Mouse (Mus musculus): ENCODE measurements around the gene Cblc.

Cblc gene

DNA sequence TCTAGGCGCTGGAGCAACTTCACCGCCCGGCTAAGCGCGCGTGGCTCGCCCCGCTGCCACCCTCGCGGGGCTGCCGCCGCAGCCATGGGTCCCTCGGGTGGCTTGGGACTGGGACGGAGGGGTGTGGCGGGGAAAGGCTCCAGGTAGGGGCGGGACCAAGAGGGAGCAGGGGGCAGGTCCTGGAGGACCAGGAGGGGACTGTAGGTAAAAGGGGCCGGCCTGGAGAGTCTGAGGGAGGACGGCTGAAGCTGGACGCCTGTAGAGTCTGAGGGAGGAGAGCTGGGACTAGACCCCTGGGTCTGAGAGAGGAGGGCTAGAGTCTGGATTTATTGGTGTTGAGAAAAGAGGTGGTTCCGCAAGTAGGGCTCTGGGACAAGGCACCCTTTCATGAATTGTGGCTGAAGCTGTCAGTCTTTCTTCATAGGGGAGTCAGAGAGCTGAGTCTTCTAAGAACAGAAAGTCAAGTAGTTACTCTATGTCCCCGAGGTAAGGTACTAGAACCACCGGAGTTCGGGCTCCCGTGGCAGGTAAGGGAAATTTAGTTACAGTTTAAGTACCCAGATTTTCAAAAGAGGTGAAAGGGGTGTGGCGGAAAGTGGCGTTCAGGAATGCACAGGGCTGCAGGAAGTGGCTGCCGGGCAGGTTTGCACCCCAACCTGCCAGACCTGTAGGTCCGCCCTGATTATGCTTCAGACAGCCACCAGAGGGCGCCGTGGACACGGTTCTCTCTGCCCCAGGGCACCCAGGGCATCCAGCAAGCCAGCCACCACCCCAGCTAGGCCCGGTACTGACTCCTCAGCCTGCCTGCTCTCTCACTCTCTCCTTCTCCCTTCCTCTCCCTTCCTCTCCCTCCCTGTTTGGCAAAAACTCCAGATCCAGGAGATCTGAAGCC lies at the start of gene Cblc:
TSS of gene Cblc (minus strand) at position 113 of the 892 bp plus-strand sequence.
- DNase-seq (ENCODE audit: extremely low read depth, insufficient read length, low spot score): peak; percentile 70

DNA sequence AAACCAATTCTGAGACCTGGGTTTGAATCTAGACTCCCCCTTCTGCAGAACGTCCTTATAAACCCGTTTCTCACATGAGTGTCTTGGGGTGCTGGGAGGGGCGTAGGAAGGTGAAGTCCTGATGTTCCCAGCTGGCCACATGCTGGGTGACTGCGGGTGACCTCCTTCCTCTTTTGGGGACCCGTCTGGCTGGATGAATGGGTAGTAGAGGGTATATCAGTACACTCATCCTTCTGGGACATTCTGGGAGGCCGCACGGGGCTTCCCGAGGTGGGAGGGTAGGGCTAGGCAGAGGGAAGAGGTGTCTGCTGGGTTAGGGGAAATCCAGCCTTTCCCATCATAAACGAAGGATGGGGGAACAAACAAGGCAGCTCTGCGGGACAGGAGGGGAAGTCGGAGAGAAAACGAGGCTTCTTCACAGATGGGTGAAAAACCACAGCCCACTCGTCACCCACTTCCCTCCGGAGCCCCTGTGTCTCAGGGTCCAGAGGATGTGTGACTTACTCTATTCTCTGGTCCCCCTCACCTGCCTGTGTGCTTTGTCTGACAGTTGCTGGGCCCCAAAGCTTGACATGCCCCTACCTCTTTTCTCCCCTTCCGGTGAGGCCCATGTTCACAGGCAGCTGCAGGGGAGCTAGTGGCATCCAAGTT lies 48.0 kb upstream of the Cblc start:
- no peak for DNase-seq (ENCODE audit: extremely low read depth, insufficient read length, low spot score)

DNA sequence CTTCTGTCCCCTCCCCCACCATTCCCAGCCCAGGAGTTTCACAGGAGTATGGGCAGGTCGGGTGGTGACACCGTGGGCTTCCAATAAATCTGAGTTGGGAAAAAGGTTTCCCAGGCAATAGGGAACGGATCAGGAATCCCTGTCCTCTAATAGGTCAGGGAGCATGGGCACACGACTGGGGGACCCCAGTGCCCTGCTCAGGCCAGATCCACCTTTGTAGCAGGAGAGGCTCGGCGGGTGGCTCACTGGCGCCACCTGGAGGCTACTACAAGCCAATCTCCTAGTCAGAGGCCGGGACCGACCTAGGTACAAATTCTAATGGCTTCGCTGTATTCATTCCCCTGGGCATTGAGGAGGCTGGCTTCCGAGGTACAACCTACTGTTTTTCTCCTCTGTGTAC lies 47.0 kb upstream of the Cblc start:
- no peak for DNase-seq (ENCODE audit: extremely low read depth, insufficient read length, low spot score)

DNA sequence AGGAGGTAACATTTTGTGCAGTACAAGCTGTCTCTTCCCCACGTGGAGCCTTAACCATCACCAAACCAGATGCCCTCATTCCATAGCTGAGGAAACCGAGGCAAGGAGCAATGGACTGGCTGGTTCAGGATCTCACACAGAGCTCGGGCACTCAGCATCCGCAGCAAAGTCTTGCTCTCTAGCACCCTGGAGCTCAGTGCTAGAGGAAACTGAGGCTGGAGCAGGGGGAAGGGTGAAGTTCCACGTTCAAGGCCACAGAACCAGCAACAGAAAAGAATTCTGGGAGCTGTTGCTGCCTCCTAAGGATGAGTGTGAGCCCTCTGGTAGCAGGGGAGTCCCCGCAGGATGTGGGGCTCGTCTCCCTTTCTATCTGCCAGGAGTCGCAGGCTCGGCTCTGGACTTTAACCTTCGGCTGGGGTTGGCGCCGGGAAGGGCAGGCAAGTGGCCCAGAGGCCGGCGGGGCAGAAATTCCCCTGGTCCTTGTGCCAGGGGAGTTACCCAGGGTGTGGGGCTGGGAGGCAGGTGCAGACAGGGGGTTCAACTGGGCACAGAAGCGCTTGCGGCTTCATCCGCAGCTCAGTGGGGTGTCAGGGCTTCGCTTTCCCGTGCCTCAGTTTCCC lies 46.4 kb upstream of the Cblc start:
- DNase-seq (ENCODE audit: extremely low read depth, insufficient read length, low spot score): no peak

DNA sequence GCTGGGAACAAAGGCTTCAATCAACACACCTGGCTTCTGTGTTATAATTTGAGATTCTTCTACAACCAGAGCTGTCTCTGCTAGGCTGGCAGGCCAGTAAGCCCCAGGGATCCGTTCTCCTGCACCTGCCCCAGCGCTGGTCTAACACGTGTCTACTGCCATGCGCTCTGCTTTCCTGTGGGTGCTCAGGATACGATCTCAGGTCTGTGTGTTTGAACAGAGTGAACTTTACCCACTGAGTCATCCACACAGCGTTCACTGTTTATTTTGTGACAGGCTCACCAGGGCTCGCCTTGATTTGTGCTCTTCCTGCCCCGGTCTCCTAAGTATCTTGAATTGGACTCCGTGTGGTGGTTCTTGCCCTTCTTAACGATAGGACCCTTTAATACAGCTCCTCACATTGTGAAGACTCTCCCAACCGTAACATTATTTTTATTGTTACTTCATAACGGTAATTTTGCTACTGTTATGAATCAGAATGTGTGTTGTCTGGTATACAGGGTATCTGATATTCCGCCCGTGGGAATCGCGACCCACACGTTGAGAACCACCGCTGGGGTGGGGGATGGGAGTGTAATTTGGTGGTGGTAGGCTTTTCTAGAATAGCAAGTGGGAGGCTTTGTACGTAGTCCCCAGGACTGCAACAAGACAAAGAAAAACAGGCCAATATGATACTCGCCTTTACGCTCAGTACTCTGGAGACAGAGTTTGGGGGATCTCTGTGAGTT lies 45.2 kb upstream of the Cblc start:
- no peak for DNase-seq (ENCODE audit: extremely low read depth, insufficient read length, low spot score)

DNA sequence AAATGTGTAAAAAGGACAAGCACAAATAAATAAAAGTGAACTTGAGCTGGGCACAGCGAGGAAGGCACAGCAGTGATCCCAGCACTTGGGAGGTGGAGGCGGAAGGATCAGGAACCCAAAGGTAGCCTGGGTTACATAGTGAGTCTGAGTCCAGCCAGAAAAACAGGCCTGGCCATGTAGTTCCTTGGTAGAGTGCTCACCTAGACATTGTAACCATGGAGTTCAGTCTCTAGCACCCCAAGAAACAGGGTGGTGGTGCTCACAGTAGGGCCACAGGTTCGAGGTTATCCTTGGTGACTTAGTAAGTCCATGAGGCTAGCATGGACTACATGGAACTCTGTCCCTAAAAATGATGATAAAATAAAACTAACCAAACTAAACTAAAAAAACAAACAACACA lies 44.3 kb upstream of the Cblc start:
- DNase-seq (ENCODE audit: extremely low read depth, insufficient read length, low spot score): no peak

DNA sequence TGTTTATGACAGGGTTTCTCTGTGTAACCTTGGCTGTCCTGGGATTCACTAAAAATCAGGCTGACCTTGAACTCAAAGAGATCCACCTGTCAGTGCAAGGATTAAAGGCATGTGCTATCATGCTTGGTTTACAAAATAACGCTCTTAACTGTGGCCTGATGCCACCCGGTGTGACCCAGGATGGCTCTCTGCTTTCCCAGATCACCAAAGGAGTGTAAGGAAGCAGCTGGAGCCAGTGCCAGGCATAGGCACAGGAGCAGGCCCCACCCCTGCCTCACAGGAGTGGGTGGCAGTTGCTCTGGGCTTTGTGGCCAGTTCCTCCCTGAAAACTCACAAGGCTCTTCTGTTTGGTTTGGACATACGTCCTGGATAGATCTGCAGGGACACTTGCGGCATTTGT lies 43.8 kb upstream of the Cblc start:
- DNase-seq (ENCODE audit: extremely low read depth, insufficient read length, low spot score): no peak

DNA sequence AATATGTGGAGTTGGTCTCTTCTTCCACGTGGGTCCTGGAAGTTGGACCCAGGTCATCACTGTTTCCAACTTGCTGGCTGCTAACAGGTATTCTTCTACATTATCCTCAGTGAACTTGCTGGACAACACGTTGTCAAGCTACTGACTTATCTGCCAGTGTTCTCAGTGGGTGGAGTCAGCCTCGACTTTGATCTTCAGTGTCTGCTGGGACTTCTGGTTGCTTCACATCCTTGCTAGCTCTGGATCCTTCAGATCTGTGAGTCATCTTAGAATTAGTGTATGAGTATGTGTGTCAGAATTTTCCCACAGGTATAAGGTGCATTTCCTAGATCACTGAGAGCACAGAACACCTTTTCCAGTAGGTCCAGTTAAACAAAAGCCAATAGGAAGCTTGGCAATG lies 40.2 kb upstream of the Cblc start:
- no peak for DNase-seq (ENCODE audit: extremely low read depth, insufficient read length, low spot score)

DNA sequence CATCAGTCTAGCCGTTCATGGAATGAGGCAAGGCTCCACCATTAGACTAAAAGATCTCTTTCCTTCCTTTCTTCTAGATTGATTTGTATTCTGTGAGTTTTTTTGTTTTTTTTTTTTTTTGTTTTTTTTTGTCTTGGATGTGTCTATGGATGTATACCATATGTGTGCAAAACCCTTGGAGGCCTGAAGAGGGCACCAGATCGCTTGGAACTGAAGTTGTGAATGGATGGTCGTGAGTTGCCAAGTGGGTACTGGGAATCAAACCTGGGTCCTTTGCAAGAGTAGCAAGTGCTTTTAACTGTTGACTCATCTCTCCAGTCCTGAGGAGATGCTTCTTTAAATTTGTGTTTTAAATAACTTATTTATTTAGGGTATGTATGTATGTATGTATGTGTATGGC lies 37.4 kb upstream of the Cblc start:
- no peak for DNase-seq (ENCODE audit: extremely low read depth, insufficient read length, low spot score)

DNA sequence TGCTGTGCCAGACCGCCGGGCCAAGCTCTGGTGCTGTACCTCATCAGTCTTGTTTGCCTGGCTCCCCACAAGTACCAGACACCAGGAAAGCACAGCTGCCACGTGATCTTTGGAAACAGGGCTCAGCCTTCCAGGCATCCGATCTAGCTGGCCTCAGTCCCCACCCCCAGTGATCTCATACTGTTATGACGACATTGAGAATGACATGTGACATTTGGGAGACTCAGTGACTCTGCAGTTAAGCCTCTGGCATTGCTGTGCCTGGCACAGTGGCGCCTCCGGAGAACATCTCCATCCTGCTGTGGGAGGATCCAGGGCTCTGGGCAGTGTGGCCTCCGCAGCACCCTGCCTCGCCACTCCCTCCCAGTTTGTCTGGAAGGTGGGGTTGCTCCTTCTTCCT lies 35.2 kb upstream of the Cblc start:
- DNase-seq (ENCODE audit: extremely low read depth, insufficient read length, low spot score): peak; percentile 59

DNA sequence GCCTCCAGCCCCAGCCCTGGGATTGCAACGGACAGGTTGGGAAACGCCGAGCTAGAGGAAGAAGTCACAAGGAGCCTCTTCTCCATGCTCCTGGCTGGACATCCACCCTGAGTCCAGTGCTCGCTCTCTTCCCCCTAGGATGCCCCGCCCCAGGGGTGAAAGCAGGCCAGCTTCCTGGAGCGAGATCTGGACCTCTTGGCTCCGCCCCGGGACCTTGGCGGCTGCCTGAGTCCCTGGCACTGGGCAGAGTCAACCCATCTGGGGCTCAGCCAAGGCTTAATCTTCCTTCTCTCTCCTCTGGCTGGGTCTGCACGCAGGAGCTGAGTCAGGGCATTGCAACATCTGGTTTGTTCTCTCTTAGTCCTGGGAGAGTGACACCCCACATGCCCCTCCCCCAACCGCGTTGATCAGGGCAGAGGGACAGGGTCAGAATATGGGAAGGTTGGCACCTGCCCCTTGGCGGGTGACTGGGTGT lies 34.1 kb upstream of the Cblc start:
- DNase-seq (ENCODE audit: extremely low read depth, insufficient read length, low spot score): peak; percentile 95

DNA sequence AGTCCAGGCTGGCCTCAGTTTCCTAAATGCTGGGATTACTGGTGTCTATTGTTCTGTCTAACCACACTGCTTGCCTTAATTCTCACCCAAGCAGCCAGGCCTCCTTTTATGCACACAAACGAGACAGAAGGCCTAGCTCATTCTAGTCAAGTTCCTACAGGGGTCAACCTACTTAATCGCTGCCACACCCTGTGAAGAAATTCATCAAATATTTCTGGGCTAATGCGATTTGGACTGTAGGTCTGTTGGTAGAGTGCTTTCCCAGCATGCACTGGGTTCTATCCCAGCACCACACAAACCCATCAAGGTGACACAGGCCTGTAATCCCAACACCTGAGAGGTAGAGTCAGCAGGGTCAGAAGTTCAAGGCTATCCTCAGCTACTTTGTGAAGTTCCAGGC lies 33.1 kb upstream of the Cblc start:
- DNase-seq (ENCODE audit: extremely low read depth, insufficient read length, low spot score): no peak

DNA sequence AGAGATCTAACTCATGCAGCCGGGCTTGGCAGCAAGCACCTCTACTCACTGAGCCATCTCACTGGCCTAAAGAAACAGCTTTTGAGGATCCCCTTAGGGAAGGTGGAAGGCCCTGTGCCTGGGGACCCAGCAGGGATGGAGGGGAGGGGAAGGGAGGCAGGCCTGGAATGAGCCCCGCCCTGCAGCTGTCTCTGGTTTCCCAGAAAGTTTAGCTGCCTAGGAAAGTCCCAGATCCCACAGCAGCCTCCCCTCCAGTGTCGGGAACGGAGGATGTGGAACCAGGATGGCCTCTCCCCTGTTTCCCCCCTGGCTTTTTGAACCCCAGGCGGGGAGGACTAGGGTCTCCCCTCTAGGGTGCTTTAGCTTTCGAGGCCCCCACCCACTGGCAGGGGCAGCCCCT lies 30.1 kb upstream of the Cblc start:
- peak; percentile 58 for DNase-seq (ENCODE audit: extremely low read depth, insufficient read length, low spot score)

DNA sequence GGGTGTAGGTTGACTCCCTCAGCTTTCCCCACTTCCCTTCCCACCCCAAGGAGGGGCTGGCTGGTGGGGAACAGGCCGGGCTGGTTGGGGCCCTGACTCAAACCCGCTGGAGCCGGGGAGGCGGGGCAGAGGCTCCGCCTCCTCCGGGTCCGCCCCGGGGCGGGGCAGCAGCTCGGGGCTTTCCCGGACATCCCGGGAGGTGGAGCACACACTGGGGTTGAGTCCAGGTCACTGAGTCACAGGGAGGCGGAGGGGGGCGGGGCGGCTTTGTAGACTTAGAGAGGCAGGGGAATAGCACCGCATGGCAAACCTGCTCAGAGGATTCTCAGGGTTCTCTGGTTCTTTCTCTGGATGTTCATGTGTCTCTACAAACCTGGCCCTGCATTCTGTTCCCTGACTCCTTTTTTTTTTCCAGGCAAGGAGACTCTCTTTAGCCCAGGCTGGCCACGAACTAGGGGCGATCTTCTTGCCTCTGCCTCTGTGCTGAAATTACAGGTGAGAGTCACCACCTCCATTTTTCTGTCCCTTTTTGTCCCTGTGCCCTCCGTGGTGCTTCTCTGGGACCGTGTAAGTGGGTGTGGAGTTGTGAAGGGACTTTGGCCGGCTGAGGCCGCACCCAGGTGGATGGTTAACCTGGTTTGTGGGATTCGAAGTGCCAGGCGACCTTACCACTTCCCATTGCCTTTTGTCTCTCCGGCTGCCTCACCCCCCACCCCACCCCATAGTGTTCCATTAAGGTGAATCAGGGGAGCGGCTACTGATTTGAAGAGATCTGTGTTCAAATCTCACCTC lies 27.8 kb upstream of the Cblc start:
- DNase-seq (ENCODE audit: extremely low read depth, insufficient read length, low spot score): peak; percentile 93

DNA sequence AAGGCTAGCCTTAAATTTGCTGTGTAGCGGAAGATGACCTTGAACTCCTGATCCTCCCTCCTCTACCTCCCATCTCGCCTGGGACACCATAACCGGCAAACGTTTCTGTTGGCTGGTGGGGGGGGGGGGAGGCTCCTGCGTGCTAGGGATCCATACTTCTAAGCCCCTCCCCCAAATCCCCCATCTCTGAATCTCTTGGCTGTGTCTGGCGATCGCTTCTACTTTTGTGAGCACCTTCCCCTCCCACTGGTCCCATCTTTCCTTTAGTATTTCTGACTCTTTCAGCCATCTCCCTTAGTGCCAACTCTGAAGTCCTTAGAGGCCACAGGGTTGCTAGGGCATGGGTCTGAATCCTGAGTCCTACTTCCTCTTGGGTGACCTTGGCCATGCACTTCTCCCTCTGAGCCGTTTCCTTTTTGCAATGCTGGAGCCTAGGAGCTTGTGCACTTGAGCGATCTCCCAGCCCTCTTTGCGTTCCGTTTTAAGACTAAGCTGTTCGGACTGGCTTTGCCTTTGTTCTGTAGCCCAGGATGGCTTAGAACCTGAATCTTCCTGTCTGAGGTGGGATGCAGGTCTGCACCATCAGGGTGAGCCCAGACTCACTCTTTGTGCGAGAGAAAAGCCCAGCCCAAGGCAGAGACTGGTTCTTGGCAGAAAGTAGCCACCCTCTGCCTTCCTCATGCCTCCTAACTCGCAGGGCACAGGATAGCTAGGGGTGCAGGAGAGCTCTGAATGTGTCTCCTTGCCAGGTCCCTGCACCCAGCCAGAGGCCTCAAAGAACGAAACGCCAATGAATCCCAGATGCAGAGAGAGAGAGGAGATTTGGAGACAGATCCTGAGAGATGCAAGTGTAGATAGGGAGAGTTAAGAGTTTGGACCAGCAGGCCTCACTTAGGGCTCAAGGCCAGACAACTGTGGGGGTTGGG lies 26.9 kb upstream of the Cblc start:
- DNase-seq (ENCODE audit: extremely low read depth, insufficient read length, low spot score): no peak

DNA sequence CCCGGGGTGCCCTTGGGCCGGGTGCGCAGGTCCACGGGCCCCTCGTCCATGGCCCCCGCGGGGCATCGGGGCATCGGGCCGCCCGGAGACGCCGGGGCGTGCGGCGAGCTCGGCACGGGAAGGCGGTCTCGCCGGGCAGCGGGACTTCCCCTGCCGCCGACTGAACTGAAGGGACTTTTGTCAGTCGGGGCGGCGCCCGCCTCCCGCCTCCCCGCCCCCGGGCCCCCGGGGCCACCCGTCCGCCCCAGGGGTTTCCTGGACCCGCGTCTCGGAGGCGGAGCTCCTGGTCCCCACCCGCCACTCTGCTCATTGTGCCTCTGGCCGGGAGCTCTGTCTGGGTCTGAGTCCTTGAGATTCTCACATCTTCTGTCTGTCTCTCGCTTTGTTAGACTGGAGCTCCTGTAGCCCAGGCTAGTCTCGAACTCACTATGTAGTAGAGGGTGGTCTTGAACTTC lies 26.0 kb upstream of the Cblc start, which contains the start of gene Bcl3:
TSS of gene Bcl3 (minus strand) at position 167 of the 455 bp plus-strand sequence.
- peak; percentile 65 for DNase-seq (ENCODE audit: extremely low read depth, insufficient read length, low spot score)

DNA sequence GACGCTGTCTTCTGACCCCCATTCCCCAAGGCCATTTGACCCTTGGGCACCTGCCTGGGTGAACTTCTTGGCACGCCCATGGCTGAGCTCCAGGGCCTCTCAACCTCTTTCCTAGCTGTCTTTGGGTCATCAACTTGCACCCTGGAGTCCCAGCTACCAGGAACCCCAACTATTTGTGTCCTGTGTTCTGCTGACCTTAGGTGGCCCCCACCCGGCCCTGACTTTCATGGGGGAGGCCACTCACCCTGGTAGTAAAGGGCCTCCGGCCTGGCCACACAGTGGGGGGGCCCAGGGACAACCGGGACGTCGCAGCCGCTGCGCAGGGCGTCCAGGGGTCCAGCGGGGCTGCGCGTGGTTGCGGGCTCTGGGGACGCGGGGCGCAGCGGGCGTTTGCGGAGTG lies 25.6 kb upstream of the Cblc start:
- DNase-seq (ENCODE audit: extremely low read depth, insufficient read length, low spot score): no peak

DNA sequence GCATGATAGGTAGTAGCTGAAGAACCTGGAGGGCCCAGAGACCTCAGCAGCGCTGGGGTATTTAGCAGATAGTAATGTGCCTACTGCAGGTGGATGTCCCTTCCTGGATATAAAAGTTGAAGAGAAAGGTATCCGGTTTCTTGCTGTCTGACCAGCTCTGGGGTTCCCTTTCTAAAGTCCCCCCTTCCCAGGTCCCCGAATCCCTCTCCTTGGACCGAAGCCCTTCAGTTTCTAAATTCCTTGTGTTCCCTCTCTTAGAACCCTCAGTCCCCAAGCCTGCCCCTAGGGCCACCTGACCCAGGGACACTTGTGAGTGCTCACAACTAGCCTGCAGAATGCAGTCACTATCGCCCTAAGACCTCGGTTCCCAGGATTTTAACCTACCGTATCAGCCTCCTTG lies 25.0 kb upstream of the Cblc start:
- DNase-seq (ENCODE audit: extremely low read depth, insufficient read length, low spot score): no peak
